Mouse (Mus musculus) lung, adult 2 months (tissue): Measurements from ENCODE around the gene Trim39.

Source experiments
- CTCF ChIP-seq: fragments of 200-500 bp; IDR thresholded peaks from 2 replicates; pipeline ENCODE4 v1.5.1; 2011; ENCODE audit warnings: mild to moderate bottlenecking, low read length, control low read depth; ENCODE audit not compliant: insufficient read depth
- POLR2A ChIP-seq: fragments of 200-500 bp; IDR thresholded peaks from 2 replicates; pipeline ENCODE4 v1.6.1; 2011; ENCODE audit warnings: low read depth, mild to moderate bottlenecking, control low read depth, low read length, borderline replicate concordance; ENCODE audit errors: extremely low read depth

DNA sequence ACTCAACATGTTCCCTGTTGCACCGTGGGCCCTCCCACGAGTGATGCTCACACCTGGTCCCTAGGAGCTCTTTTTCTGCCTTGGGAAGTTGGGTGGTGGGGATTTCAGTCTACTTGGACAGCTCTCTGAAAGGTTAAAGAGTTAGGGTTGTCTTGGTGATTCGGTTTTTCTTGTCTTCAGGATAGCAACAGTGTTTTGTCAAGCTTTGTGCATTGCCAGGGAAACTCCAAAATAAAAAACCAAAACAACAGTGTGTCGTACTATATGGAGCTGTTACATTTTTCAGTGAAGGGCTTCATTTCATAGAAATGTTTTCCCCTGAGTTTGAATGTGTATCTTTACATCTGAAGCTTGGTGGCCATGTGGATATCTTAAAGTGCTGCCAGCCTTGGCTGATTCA, 2.7 kb upstream of the Trim39 start:
- TF ChIP-seq CTCF, result no peak
- no peak for TF ChIP-seq POLR2A
